Mouse (Mus musculus) lung, embryonic 14.5 days (tissue): ENCODE measurements at regions not wholly inside any gene's neighbourhood (a gene's known extent, or its start where the extent isn't known, plus 50 kb on each side); places are given as distances from the start of the nearest gene placed in this dataset.
"Not testable (repeated sequence)": the region's sequence is repeated elsewhere in the genome, so short reads cannot be mapped to it uniquely, and the experiment has no call there.

Experiments used
- ATAC-seq: fragments of 200-750 bp; cut with Nextera tagmentation; 2 replicates; pipeline ENCODE4 v1.8.0; 2017; ENCODE audit warnings: mild to moderate bottlenecking, moderate TSS enrichment, moderate library complexity; ENCODE audit not compliant: insufficient read depth
- DNase-seq: peaks from one replicate; pipeline ENCODE4 v3.0.0-alpha.2; 2015
- H3K27ac ChIP-seq: fragments of 300-500 bp; sonication (generic); 2 replicates; pipeline ENCODE4 v1.5.1; 2014; ENCODE audit warnings: low read depth, mild to moderate bottlenecking, moderate library complexity
- H3K27me3 ChIP-seq: fragments of 300-500 bp; sonication (generic); 2 replicates; pipeline ENCODE4 v1.6.1; 2014; ENCODE audit warnings: low read length, control low read depth; ENCODE audit not compliant: insufficient read depth
- H3K36me3 ChIP-seq: fragments of 300-500 bp; sonication (generic); 2 replicates; pipeline ENCODE4 v1.6.1; 2014; ENCODE audit warnings: control low read depth; ENCODE audit not compliant: insufficient read depth
- H3K4me1 ChIP-seq: fragments of 300-500 bp; sonication (generic); 2 replicates; pipeline ENCODE4 v1.6.1; 2014; ENCODE audit warnings: antibody characterized with exemption, control low read depth; ENCODE audit not compliant: insufficient read depth
- H3K4me2 ChIP-seq: fragments of 300-500 bp; sonication (generic); 2 replicates; pipeline ENCODE4 v1.6.1; 2014; ENCODE audit warnings: mild to moderate bottlenecking
- H3K4me3 ChIP-seq: fragments of 300-500 bp; sonication (generic); 2 replicates; pipeline ENCODE4 v1.5.1; 2014; ENCODE audit warnings: low read depth, low read length
- H3K9ac ChIP-seq: fragments of 300-500 bp; sonication (generic); 2 replicates; pipeline ENCODE4 v1.6.1; 2014
- H3K9me3 ChIP-seq: fragments of 300-500 bp; sonication (generic); 2 replicates; pipeline ENCODE4 v1.6.1; 2016; ENCODE audit warnings: low read depth, low read length, control low read depth
- CTCF ChIP-seq: IDR thresholded peaks from 2 replicates; pipeline ENCODE4 v1.5.1; 2016; ENCODE audit warnings: antibody characterized with exemption, low read depth
- WGBS: fragments of 180-500 bp; shearing (Covaris S2); extraction: QIAGEN DNeasy Blood & Tissue Kit; methylation state at CpG from one replicate; pipeline ENCODE4 v1.1.7; 2014; 5-methylcytosine and 5-hydroxymethylcytosine counted together

DNA sequence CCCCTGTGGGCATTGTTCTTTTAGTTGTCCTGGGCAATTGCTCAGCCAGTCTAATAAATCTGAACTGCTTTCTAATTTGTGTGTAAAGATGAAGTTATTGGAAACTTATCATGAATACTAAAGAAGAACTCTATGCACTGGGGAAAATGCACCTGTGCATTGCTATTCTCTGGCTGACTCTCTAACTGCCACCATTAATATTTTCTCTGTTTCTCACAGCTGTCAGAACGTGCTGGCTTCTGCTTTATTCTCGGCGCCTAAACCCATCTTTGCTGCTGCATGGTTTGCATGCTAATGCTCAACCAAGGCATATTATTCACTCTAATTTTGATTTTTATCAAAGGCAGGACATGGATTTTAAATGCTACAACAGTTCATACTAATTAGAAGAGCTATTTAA lies 128.9 kb upstream of the Gm527 start:
- 72% methylated on average over 3 of the region's 3 CpGs for WGBS
- ATAC-seq (no peak), DNase-seq (no peak)
- Histone ChIP-seq H3K9me3 (no peaks in the 10 kb centered on the region), H3K36me3 (no peaks in the 10 kb centered on the region), H3K27me3 (no peaks in the 10 kb centered on the region), H3K27ac (no peak overlapping the region), H3K9ac (no peak overlapping the region), H3K4me3 (no peak overlapping the region), H3K4me1 (no peaks in the 10 kb centered on the region), H3K4me2 (no peak overlapping the region)
- no peak for TF ChIP-seq CTCF

DNA sequence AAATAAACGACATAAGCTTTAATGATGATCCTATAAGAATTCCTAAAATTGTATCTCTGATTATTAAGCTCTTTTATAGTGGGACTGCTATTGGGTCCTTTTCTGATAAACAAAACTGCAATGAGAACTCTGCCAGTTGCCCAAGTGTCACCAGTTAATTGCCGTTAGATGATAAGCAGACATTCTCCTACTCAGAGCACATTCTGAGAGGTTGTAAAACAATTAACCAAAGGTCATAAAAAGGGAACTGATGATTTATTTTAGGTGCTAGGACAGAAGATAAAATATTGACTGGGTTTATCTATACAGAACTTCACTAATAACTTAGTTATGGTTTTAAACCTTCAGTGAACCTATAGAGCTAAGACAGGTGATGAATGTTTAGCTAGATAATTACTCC lies 109.2 kb upstream of the Gm527 start:
- DNase-seq, result not testable (repeated sequence)

DNA sequence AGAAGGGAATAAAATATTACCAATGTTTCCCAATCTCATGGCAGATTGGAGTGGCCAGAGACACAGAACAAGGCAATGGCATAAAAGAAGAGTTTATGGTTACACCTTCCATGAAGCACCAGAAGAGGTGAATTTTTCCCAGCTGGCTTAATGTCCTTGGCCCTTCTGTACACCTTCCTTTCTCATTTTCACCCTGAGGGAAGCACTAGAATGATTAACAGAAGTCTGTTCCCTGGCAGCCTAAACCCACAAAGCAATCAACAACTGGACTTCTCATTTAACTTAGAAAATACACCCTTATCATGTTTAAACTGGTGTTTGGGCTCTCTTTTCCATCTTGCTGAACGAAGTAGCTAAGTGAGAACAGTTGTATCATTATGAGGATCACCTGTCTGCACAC lies 107.6 kb upstream of the Gm527 start:
- no peaks in the 10 kb centered on the region for H3K4me1 ChIP-seq
- WGBS, result 43% methylated on average over 1 of the region's 1 CpGs
- H3K27ac ChIP-seq, result no peak overlapping the region
- H3K4me3 ChIP-seq, result no peak overlapping the region
- H3K4me2 ChIP-seq, result no peak overlapping the region
- no peak overlapping the region for H3K9ac ChIP-seq
- no peak for TF ChIP-seq CTCF
- ATAC-seq, result no peak
- H3K27me3 ChIP-seq, result no peaks in the 10 kb centered on the region
- H3K36me3 ChIP-seq, result no peaks in the 10 kb centered on the region
- H3K9me3 ChIP-seq, result no peaks in the 10 kb centered on the region
- DNase-seq, result no peak

More for the DNA sequence above, 109.2 kb upstream of the Gm527 start:
- not testable (repeated sequence) for H3K9ac ChIP-seq, H3K27ac ChIP-seq, H3K36me3 ChIP-seq, H3K27me3 ChIP-seq, ATAC-seq, H3K4me1 ChIP-seq, H3K4me2 ChIP-seq, H3K4me3 ChIP-seq, H3K9me3 ChIP-seq
- WGBS, result 42% methylated on average over 2 of the region's 2 CpGs

DNA sequence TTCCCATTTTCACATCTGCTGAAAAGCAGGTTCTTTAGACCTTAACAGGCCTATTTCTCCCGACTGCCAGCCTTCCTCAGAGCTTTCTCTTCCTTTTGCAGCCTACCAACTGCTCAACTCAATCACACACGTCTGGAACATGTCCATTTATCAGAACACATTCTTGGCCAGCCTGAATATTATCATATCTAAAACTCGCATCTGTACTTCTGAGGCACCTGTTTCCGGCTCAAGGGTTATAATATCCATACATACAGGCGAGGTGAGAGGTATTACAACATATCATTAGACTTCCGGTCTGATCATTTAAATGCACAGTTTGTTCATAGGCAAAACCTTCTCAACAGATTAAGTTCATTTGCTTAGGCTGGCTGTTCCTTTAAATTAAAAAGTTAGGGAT lies 101.8 kb upstream of the Gm527 start:
- Histone ChIP-seq H3K27me3 (no peaks in the 10 kb centered on the region), H3K4me2 (no peak overlapping the region), H3K4me1 (no peaks in the 10 kb centered on the region), H3K36me3 (no peaks in the 10 kb centered on the region), H3K27ac (no peak overlapping the region), H3K9me3 (no peaks in the 10 kb centered on the region), H3K4me3 (no peak overlapping the region), H3K9ac (no peak overlapping the region)
- 65% methylated on average over 6 of the region's 6 CpGs for WGBS
- ATAC-seq (no peak), DNase-seq (no peak)
- no peak for TF ChIP-seq CTCF

DNA sequence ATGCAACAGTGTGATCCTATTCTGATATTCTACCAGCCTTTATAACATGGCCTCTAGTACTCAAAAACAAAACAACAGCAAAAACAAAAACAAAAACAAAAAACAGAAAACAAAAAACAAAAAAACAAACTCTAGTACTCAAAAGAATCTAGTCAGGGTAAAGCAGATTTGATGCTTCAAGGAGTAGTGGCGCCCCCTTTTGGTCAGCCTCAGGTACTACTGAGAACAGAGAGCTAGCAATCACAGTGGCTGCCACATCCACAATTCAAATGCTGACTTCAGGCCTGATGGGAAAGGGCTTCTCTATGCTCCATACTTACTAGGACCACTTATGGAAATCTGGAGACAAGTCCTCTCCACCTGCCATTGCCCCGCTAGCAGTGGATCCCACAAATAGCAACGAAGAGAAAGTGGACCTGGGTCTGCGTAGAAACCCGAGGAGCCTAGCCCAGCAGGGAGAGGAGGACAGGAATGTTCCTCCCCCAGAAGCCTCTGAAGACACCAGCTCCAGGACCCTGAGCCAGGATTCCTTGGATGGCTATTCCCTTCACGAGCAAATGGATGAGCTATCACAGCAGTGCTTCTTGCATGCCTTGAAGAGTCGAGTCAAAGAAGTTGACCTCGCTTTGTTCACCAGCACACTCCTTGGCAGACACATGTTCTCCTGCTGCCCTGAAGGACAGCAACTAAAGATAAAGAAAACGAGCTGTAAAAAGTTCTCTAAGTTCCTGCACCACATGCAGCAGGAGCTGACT lies 100.5 kb upstream of the Gm527 start:
- WGBS, result 47% methylated on average over 9 of the region's 9 CpGs
- Histone ChIP-seq H3K36me3 (no peaks in the 10 kb centered on the region), H3K4me1 (no peaks in the 10 kb centered on the region), H3K9me3 (no peaks in the 10 kb centered on the region), H3K4me3 (no peak overlapping the region), H3K9ac (no peak overlapping the region), H3K4me2 (no peak overlapping the region), H3K27me3 (no peaks in the 10 kb centered on the region), H3K27ac (no peak overlapping the region)
- DNase-seq (peak; percentile 49), ATAC-seq (no peak)
- TF ChIP-seq CTCF, result peak; percentile 63

DNA sequence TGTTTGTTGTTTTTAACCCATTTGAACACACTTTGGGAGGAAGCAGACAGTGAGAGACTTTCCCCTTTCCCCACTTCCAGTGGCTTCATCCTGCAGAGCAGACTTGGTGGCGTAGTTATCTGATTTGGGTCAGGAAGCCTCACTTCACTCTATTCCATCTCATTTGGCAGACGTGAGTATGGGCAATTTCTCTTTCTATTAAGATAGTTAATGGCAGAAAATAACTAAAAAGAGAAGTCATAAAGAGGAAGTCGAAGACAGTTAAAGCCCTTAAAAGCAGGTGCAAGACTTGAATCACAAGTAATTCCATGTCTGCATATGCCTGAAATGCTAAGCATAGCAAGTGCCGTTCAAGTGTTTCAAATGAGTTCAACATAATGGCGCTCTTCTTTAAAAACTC lies 97.0 kb upstream of the Gm527 start:
- no peak for TF ChIP-seq CTCF
- H3K27me3 ChIP-seq, result no peaks in the 10 kb centered on the region
- ATAC-seq, result no peak
- no peak for DNase-seq
- no peaks in the 10 kb centered on the region for H3K9me3 ChIP-seq
- no peak overlapping the region for H3K9ac ChIP-seq
- no peak overlapping the region for H3K4me3 ChIP-seq
- no peaks in the 10 kb centered on the region for H3K4me1 ChIP-seq
- H3K4me2 ChIP-seq, result no peak overlapping the region
- WGBS, result 76% methylated on average over 5 of the region's 5 CpGs
- no peaks in the 10 kb centered on the region for H3K36me3 ChIP-seq
- no peak overlapping the region for H3K27ac ChIP-seq

DNA sequence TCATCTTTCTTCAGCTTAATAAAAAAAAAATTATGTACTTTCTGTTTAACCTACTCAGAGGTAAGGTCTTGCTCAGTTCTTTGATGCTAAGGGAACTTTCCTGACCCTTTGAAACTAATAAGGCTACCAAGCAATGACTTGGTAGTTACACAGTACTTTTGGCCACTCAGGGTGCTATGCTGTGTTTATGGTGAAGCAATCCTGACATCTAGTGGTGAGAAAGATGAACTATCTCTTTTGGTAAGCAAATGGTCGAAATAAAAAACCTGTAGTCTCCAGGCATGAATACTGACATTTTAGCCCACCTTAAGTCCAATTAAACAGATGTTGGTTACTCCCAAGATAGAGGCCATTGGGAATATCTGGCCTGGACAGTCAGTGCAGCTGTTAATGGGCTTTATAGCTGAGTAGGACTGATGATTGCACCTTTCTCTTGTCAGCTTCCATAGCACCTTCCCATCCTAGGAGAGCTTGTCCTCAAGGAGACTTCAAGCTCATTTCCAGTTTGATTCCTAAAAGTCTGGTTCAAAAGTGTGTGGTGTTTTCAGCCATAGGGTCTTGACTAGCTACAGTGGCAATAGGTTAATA lies 88.0 kb upstream of the Gm527 start:
- TF ChIP-seq CTCF, result peak; percentile 77
- WGBS, result 3% methylated on average over 1 of the region's 1 CpGs
- H3K4me3 ChIP-seq, result no peak overlapping the region
- no peak overlapping the region for H3K9ac ChIP-seq
- H3K4me2 ChIP-seq, result no peak overlapping the region
- no peaks in the 10 kb centered on the region for H3K9me3 ChIP-seq
- no peaks in the 10 kb centered on the region for H3K36me3 ChIP-seq
- H3K27ac ChIP-seq, result no peak overlapping the region
- peak; percentile 82 for ATAC-seq
- H3K27me3 ChIP-seq, result no peaks in the 10 kb centered on the region
- no peaks in the 10 kb centered on the region for H3K4me1 ChIP-seq
- peak; percentile 83 for DNase-seq
